Mouse (Mus musculus) neural tube, embryonic 12.5 days (tissue): Measurements from ENCODE around the gene Scd3. TPM values are rescaled to one million over a fixed set of nuclear protein-coding genes. Genes with fewer than 3 reads are reported as not detected.

Experiments
- ATAC-seq: fragments of 200-750 bp; cut with Nextera tagmentation; 2 replicates; pipeline ENCODE4 v1.8.0; 2017; ENCODE audit warnings: low read depth, mild to moderate bottlenecking, moderate TSS enrichment, moderate library complexity; ENCODE audit not compliant: low FRiP score
- H3K27ac ChIP-seq: fragments of 300-500 bp; sonication (generic); 2 replicates; pipeline ENCODE4 v1.5.1; 2016
- H3K27me3 ChIP-seq: fragments of 300-500 bp; sonication (generic); replicated peaks from 2 replicates; pipeline ENCODE4 v1.6.1; 2016; ENCODE audit warnings: mild to moderate bottlenecking
- H3K36me3 ChIP-seq: fragments of 300-500 bp; sonication (generic); 2 replicates; pipeline ENCODE4 v1.6.1; 2016; ENCODE audit warnings: mild to moderate bottlenecking
- H3K4me1 ChIP-seq: fragments of 300-500 bp; sonication (generic); 2 replicates; pipeline ENCODE4 v1.6.1; 2016
- H3K4me2 ChIP-seq: fragments of 300-500 bp; sonication (generic); replicated peaks from 2 replicates; pipeline ENCODE4 v1.6.1; 2016; ENCODE audit warnings: mild to moderate bottlenecking
- H3K4me3 ChIP-seq: fragments of 300-500 bp; sonication (generic); 2 replicates; pipeline ENCODE4 v1.5.1; 2016
- H3K9ac ChIP-seq: fragments of 300-500 bp; sonication (generic); 2 replicates; pipeline ENCODE4 v1.6.1; 2016; ENCODE audit warnings: mild to moderate bottlenecking
- H3K9me3 ChIP-seq: fragments of 300-500 bp; sonication (generic); 2 replicates; pipeline ENCODE4 v1.6.1; 2016; ENCODE audit warnings: mild to moderate bottlenecking
- WGBS: fragments of 180-500 bp; shearing (Covaris S2); methylation state at CpG from one replicate; pipeline ENCODE4 v1.1.7; 2016; 5-methylcytosine and 5-hydroxymethylcytosine counted together
- polyA plus RNA-seq: library from polyadenylated mRNA; unstranded; fragments of >200 nt; fragmentation: Nextera tagmentation; extraction: Ambion mirVana; gene quantifications from 2 replicates; pipeline ENCODE4 v1.2.1, GENCODE M21; 2016

Gene Scd3
- 1.3 and 1.6 TPM in 2 replicates for polyA plus RNA-seq

- Histone ChIP-seq H3K27me3 (no peaks in the 10 kb centered on the region), H3K4me1 (no peaks in the 10 kb centered on the region), H3K9ac (no peak within 1 kb of the TSS), H3K27ac (no peak within 1 kb of the TSS), H3K4me2 (no peak within 1 kb of the TSS), H3K4me3 (no peak within 1 kb of the TSS), H3K9me3 (no peaks in the 10 kb centered on the region), H3K36me3 (no peaks in the 10 kb centered on the region)
- no peak for ATAC-seq
- WGBS: 95% methylated on average over 9 of the region's 9 CpGs
Observed at GRCm38 (mm10) chr19:44203015-44203564, at the start of gene Scd3. Gene Scd3 (plus strand): TSS chr19:44203269.

GRCm38 (mm10) chr19:44153781-44154180 is 49.3 kb upstream of the Scd3 start:
- H3K27ac ChIP-seq: no peak overlapping the region
- H3K4me3 ChIP-seq: no peak overlapping the region
- no peaks in the 10 kb centered on the region for H3K4me1 ChIP-seq
- no peaks in the 10 kb centered on the region for H3K9me3 ChIP-seq
- H3K9ac ChIP-seq: no peak overlapping the region
- no peaks in the 10 kb centered on the region for H3K36me3 ChIP-seq
- ATAC-seq: no peak
- 81% methylated on average over 5 of the region's 5 CpGs for whole genome bisulfite sequencing
- no peaks in the 10 kb centered on the region for H3K27me3 ChIP-seq
- H3K4me2 ChIP-seq: no peak overlapping the region

GRCm38 (mm10) chr19:44157005-44157404 is 46.1 kb upstream of the Scd3 start:
- Histone ChIP-seq H3K4me3 (no peak overlapping the region), H3K27ac (no peak overlapping the region), H3K4me1 (no peaks in the 10 kb centered on the region), H3K4me2 (no peak overlapping the region), H3K9ac (no peak overlapping the region), H3K27me3 (no peaks in the 10 kb centered on the region), H3K36me3 (no peaks in the 10 kb centered on the region), H3K9me3 (no peaks in the 10 kb centered on the region)
- 92% methylated on average over 10 of the region's 10 CpGs for WGBS
- no peak for ATAC-seq

- no peak overlapping the region for H3K4me2 ChIP-seq
- H3K4me3 ChIP-seq: no peak overlapping the region
- WGBS: 88% methylated on average over 3 of the region's 3 CpGs
- no peak overlapping the region for H3K27ac ChIP-seq
- no peaks in the 10 kb centered on the region for H3K4me1 ChIP-seq
- no peak for ATAC-seq
- no peaks in the 10 kb centered on the region for H3K27me3 ChIP-seq
- no peaks in the 10 kb centered on the region for H3K9me3 ChIP-seq
- no peak overlapping the region for H3K9ac ChIP-seq
- H3K36me3 ChIP-seq: no peaks in the 10 kb centered on the region
Observed at GRCm38 (mm10) chr19:44159386-44159785, 43.7 kb upstream of the Scd3 start.

- Histone ChIP-seq H3K4me3 (no peak overlapping the region), H3K27ac (no peak overlapping the region), H3K36me3 (no peaks in the 10 kb centered on the region), H3K4me1 (no peaks in the 10 kb centered on the region), H3K9me3 (no peaks in the 10 kb centered on the region), H3K9ac (no peak overlapping the region), H3K27me3 (no peaks in the 10 kb centered on the region), H3K4me2 (no peak overlapping the region)
- 18% methylated on average over 3 of the region's 3 CpGs for WGBS
- ATAC-seq: no peak
Observed at GRCm38 (mm10) chr19:44161515-44161914, 41.6 kb upstream of the Scd3 start.

GRCm38 (mm10) chr19:44174835-44175234 is 28.2 kb upstream of the Scd3 start:
- WGBS: 77% methylated on average over 8 of the region's 8 CpGs
- Histone ChIP-seq H3K9me3 (peaks cover 16% of the 10 kb centered on the region; the same call in 1 of the 2 replicates), H3K9ac (no peak overlapping the region), H3K4me1 (no peaks in the 10 kb centered on the region), H3K36me3 (no peaks in the 10 kb centered on the region), H3K4me2 (no peak overlapping the region), H3K27ac (no peak overlapping the region), H3K27me3 (no peaks in the 10 kb centered on the region), H3K4me3 (no peak overlapping the region)
- no peak for ATAC-seq

- H3K27ac ChIP-seq: no peak overlapping the region
Observed at GRCm38 (mm10) chr19:44176741-44177140, 26.3 kb upstream of the Scd3 start.

GRCm38 (mm10) chr19:44180502-44180901 is 22.6 kb upstream of the Scd3 start:
- Histone ChIP-seq H3K4me3 (no peak overlapping the region), H3K9ac (no peak overlapping the region), H3K27me3 (no peaks in the 10 kb centered on the region), H3K4me2 (no peak overlapping the region), H3K27ac (no peak overlapping the region), H3K36me3 (no peaks in the 10 kb centered on the region), H3K4me1 (no peaks in the 10 kb centered on the region), H3K9me3 (peaks cover 9% of the 10 kb centered on the region; the same call in 1 of the 2 replicates)
- ATAC-seq: no peak
- 87% methylated on average over 1 of the region's 1 CpGs for WGBS

More at GRCm38 (mm10) chr19:44176741-44177140, 26.3 kb upstream of the Scd3 start:
- Histone ChIP-seq H3K9me3 (peaks cover 16% of the 10 kb centered on the region; the same call in 1 of the 2 replicates), H3K4me1 (no peaks in the 10 kb centered on the region), H3K4me2 (no peak overlapping the region), H3K4me3 (no peak overlapping the region), H3K9ac (no peak overlapping the region), H3K27me3 (no peaks in the 10 kb centered on the region), H3K36me3 (no peaks in the 10 kb centered on the region)
- no peak for ATAC-seq
- 91% methylated on average over 3 of the region's 3 CpGs for WGBS

GRCm38 (mm10) chr19:44183968-44184367 is 19.1 kb upstream of the Scd3 start:
- Histone ChIP-seq H3K4me2 (no peak overlapping the region), H3K27ac (no peak overlapping the region), H3K9ac (no peak overlapping the region), H3K4me1 (no peaks in the 10 kb centered on the region), H3K9me3 (no peaks in the 10 kb centered on the region), H3K27me3 (no peaks in the 10 kb centered on the region), H3K36me3 (no peaks in the 10 kb centered on the region), H3K4me3 (no peak overlapping the region)
- 60% methylated on average over 3 of the region's 3 CpGs for WGBS
- ATAC-seq: no peak

GRCm38 (mm10) chr19:44189056-44189455 is 14.0 kb upstream of the Scd3 start:
- ATAC-seq: no peak
- 88% methylated on average over 4 of the region's 4 CpGs for WGBS

GRCm38 (mm10) chr19:44192342-44192741 is 10.7 kb upstream of the Scd3 start, which contains the start of gene Pkd2l1:
Gene Pkd2l1 (minus strand): TSS chr19:44192442.
- ATAC-seq: no peak
- Histone ChIP-seq H3K4me3 (no peak within 1 kb of the TSS), H3K27me3 (no peaks in the 10 kb centered on the region), H3K4me1 (peaks cover 7% of the 10 kb centered on the region; the same call in 1 of the 2 replicates), H3K9ac (no peak within 1 kb of the TSS), H3K4me2 (no peak within 1 kb of the TSS), H3K9me3 (no peaks in the 10 kb centered on the region), H3K27ac (no peak within 1 kb of the TSS), H3K36me3 (no peaks in the 10 kb centered on the region)
- 39% methylated on average over 3 of the region's 3 CpGs for WGBS

More at GRCm38 (mm10) chr19:44189056-44189455, 14.0 kb upstream of the Scd3 start:
- no peak overlapping the region for H3K9ac ChIP-seq
- H3K4me2 ChIP-seq: no peak overlapping the region
- no peak overlapping the region for H3K4me3 ChIP-seq
- peaks cover 7% of the 10 kb centered on the region; the same call in 1 of the 2 replicates for H3K4me1 ChIP-seq
- H3K27ac ChIP-seq: no peak overlapping the region
- no peaks in the 10 kb centered on the region for H3K9me3 ChIP-seq
- no peaks in the 10 kb centered on the region for H3K27me3 ChIP-seq
- no peaks in the 10 kb centered on the region for H3K36me3 ChIP-seq

GRCm38 (mm10) chr19:44193906-44194305 is 9.2 kb upstream of the Scd3 start:
- Histone ChIP-seq H3K27ac (no peak overlapping the region), H3K9ac (no peak overlapping the region), H3K4me2 (no peak overlapping the region), H3K4me1 (peaks cover 7% of the 10 kb centered on the region; the same call in 1 of the 2 replicates), H3K27me3 (no peaks in the 10 kb centered on the region), H3K9me3 (no peaks in the 10 kb centered on the region), H3K36me3 (no peaks in the 10 kb centered on the region), H3K4me3 (no peak overlapping the region)
- 89% methylated on average over 7 of the region's 7 CpGs for WGBS
- ATAC-seq: no peak

- Histone ChIP-seq H3K9me3 (no peaks in the 10 kb centered on the region), H3K27ac (no peak overlapping the region), H3K4me2 (no peak overlapping the region), H3K36me3 (no peaks in the 10 kb centered on the region), H3K9ac (no peak overlapping the region), H3K27me3 (no peaks in the 10 kb centered on the region), H3K4me3 (no peak overlapping the region), H3K4me1 (peaks cover 7% of the 10 kb centered on the region; the same call in 1 of the 2 replicates)
- 12% methylated on average over 7 of the region's 7 CpGs for WGBS
- no peak for ATAC-seq
Observed at GRCm38 (mm10) chr19:44195138-44195537, 7.9 kb upstream of the Scd3 start.
